Mouse (Mus musculus) right cerebral cortex, adult 2 months (tissue): Measurements from ENCODE around the gene Ankrd11.

ENCODE experiments used
- DNase-seq, 2 experiments: peaks; one replicate each; pipeline ENCODE4 v3.0.0; 2021 to 2022; ENCODE audit warnings: low spot score in 2 of 2

Ankrd11 gene

DNA sequence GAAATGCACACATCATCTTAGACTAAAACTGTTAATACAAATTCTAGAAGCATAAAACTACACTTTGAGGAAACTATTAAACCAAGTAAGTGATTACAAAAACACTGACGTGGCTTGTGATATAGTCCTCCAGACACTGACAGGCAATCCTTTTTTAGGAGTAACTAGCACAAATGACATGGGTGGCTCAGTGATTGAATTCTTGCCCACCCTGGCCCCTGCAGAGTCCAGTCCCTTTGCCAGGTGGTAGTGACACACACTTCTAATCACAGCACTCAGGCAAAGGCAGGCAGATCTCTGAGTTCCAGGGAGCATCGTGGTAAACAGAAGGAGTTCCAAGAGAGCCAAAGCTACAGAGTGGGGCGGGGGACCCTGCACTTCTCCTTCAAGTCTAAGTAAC lies 36.7 kb downstream of the Ankrd11 start:
- DNase-seq = no peak

GRCm38 (mm10) chr8:123004033-123004922 lies 37.8 kb downstream of the Ankrd11 start:
- no peak for DNase-seq

DNA sequence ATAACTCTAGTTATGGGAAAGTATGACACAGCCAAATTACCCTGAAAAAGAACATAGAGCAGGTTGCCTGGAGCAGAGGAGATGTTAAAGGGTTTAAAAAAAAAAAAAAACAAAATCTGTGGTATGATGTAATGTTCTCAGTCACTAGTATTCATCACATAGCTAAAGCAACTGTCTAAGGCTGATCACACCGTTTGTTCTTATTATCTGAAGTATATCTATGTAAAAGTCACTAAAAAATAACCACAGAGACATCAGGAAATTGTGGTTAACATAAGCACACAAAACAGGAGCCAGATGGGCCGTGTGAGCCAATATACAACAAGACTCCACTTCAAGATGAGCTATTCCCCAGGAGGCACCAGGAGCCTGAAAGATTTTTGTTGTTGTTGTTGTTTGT lies 41.8 kb downstream of the Ankrd11 start:
- no peak for DNase-seq

- no peak for DNase-seq
These were observed 44.1 kb downstream of the Ankrd11 start for GRCm38 (mm10) chr8:122997963-122998362.

GRCm38 (mm10) chr8:122993740-122994139 lies 48.3 kb downstream of the Ankrd11 start:
- no peak for DNase-seq

DNA sequence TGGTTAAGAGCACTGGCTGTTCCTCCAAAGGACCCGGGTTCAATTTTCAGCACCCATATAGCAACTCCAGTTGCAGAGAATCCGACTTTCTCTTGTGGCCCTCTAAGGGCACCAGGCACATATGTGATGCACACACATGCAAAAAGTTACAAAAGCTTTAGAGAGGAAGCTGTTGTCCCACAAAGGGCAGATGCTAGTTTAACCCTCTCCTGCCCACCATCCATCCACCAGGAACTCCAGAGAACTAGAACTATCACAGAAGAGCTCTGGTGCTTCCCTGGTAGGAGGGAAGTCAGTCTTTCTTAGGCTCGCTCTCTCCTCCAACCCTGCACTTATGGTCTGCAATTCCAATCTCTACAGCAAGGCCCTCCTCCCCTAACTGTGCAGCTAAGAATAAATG lies 49.0 kb downstream of the Ankrd11 start:
- DNase-seq = no peak

- DNase-seq = no peak
These were observed 49.8 kb downstream of the Ankrd11 start for GRCm38 (mm10) chr8:122992296-122992695.

GRCm38 (mm10) chr8:122991368-122991767 lies 50.7 kb downstream of the Ankrd11 start:
- no peak for DNase-seq

GRCm38 (mm10) chr8:122989976-122990375 lies 52.1 kb downstream of the Ankrd11 start:
- no peak for DNase-seq

DNA sequence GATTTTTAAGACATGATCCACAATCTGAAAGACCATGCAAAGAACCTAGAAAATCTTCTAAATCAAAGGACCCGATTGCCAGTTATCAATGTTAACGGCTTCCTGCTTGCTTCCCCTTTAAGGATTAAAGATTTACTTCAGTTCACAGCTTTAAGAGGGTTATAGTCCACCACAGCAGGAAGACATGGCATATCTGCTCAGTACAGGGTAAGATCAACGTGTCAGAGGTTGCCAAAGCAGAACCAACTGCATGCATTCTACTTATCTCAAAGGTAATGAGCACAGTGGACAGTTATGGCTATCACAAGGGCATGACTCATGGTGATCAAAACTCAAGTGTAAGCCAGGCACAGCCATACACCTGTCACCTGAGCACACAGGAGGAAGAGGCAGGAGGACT lies 53.1 kb downstream of the Ankrd11 start:
- no peak for DNase-seq

- no peak for DNase-seq
These were observed 54.8 kb downstream of the Ankrd11 start for GRCm38 (mm10) chr8:122987255-122987654.

- no peak for DNase-seq
These were observed 55.4 kb downstream of the Ankrd11 start for GRCm38 (mm10) chr8:122986501-122987184.

DNA sequence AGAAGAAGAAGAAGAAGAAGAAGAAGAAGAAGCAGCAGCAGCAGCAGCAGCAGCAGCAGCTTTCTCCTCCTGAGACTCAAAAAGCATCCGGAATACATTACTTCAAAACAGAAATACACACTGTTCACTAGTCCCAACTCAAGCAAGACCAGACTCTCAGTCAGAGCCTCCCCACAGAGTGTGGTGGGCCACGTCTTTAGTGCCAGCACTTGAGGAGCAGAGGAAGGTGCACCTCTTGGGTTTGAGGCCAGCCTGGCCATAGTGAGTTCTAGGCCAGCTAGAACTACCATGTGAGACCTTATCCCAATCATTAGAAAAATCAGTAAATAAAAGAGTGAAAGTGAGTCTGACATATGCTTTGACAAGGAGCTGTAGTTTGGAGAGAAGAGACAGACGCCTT lies 57.9 kb downstream of the Ankrd11 start:
- DNase-seq = no peak

GRCm38 (mm10) chr8:122983178-122983942 lies 58.7 kb downstream of the Ankrd11 start:
- no peak for DNase-seq

DNA sequence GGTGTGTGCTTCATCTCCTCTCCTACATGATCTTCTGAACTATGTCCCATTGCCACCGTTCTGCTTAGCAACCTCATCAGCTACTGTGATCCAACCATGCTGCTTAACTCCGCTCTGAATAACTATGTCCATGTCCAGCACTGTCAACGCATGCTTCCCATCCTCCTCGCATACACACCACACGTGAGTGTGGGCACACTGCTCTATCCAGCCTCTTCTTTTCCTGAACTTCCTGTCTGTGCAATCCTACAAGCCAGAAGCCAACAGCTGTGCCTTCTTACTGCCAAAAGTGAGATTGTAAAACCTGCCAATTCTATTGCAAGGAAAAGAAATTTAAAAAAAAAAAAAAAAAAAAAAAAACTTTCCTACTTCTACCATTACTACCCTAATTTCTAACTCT lies 60.4 kb downstream of the Ankrd11 start:
- no peak for DNase-seq

GRCm38 (mm10) chr8:122979865-122980509 lies 62.1 kb downstream of the Ankrd11 start:
- DNase-seq = no peak

GRCm38 (mm10) chr8:122979424-122979823 lies 62.7 kb downstream of the Ankrd11 start:
- DNase-seq = no peak

DNA sequence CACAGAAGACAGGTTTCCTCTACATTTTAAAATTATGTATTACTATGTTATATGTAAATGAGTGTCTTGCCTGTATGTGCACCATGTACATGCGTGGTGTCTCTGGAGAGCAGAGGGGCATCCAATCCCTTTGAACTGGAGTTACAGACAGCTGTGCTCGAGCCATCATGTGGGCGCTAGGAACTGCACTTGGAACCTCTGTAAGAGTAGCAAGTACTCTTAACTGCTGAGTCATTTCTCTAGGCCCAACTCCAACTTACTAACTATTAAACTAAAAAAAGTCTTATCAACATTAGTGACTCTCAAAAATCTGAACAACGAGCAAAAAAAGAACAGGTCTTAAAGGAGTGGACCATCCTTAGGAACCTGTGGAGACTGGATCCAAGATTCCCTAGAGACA lies 66.0 kb downstream of the Ankrd11 start:
- no peak for DNase-seq

- DNase-seq = no peak
These were observed 72.0 kb downstream of the Ankrd11 start for GRCm38 (mm10) chr8:122969964-122970620.

DNA sequence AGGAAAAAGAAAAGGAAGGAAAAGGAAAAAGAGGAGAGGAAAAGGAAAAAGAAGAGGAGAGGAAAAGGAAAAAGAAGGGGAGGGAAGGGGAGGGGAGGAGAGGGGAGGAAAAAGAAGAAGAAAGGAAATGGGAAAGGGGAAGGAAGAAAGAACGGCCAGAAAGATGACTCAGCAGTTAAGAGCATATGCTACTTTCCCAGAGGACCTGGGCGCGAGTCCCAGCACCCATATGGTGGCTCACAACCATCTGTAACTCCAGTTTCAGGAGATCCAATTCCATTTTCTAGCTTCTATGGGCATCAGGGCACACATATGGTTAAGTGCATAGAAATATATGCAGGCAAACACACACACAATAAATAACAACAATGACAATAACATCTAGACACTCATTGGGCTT lies 73.9 kb downstream of the Ankrd11 start:
- no peak for DNase-seq

DNA sequence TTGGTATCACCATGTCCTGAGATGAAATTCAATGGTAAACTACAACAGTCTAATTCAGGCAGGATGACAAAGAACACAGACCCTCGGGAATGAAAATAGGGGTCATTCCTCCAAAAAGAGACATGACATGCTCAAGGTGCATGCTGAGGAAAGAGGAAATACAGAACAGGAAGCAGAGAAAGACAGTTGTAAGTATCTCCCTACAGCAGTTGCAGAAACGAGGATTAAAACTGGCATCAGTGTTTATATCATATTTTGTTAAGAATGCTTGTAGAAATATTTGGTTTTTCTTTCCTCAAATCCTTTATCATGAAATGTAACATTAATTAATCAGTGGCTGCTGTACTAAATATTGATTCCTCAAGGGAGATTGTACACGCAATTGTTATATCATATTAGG lies 75.4 kb downstream of the Ankrd11 start:
- DNase-seq = no peak
